Mouse (Mus musculus) thymus, adult 2 months (tissue): Measurements from ENCODE around the gene Des. TPM values are rescaled to one million over a fixed set of nuclear protein-coding genes. Genes with fewer than 3 reads are reported as not detected.

Experiments
- DNase-seq: peaks from one replicate; pipeline ENCODE4 v3.0.0; 2021
- H3K27ac ChIP-seq: fragments of 200-500 bp; 2 replicates; pipeline ENCODE4 v1.5.1; 2012; ENCODE audit warnings: low read length, control low read depth; ENCODE audit not compliant: control insufficient read depth, insufficient read depth
- H3K27me3 ChIP-seq: fragments of 200-500 bp; 2 replicates; pipeline ENCODE4 v1.6.1; 2012; ENCODE audit warnings: mild to moderate bottlenecking, low read length, moderate library complexity, mixed read lengths; ENCODE audit not compliant: control insufficient read depth, insufficient read depth
- H3K36me3 ChIP-seq: fragments of 200-500 bp; 2 replicates; pipeline ENCODE4 v1.6.1; 2012; ENCODE audit warnings: mild to moderate bottlenecking, low read length, moderate library complexity; ENCODE audit not compliant: control insufficient read depth, insufficient read depth
- H3K4me1 ChIP-seq: fragments of 200-500 bp; replicated peaks from 2 replicates; pipeline ENCODE4 v1.6.1; 2012; ENCODE audit warnings: low read length; ENCODE audit not compliant: control insufficient read depth, insufficient read depth
- H3K4me3 ChIP-seq: fragments of 200-500 bp; 2 replicates; pipeline ENCODE4 v1.5.1; 2012; ENCODE audit warnings: mild to moderate bottlenecking, low read length, control low read depth, moderate library complexity; ENCODE audit not compliant: control insufficient read depth, insufficient read depth
- CTCF ChIP-seq: fragments of 200-500 bp; IDR thresholded peaks from 2 replicates; pipeline ENCODE4 v1.5.1; 2012; ENCODE audit warnings: mild to moderate bottlenecking, control low read depth, low read length, moderate library complexity, borderline replicate concordance; ENCODE audit not compliant: control insufficient read depth, poor library complexity, insufficient read depth; ENCODE audit errors: extremely low read depth
- POLR2A ChIP-seq: fragments of 200-500 bp; IDR thresholded peaks from 2 replicates; pipeline ENCODE4 v1.6.1; 2012; ENCODE audit warnings: mild to moderate bottlenecking, low read length, control low read depth, moderate library complexity; ENCODE audit not compliant: control insufficient read depth, poor library complexity, insufficient read depth; ENCODE audit errors: extremely low read depth
- WGBS: fragments of 180-500 bp; shearing (Covaris S2); methylation state at CpG from one replicate; pipeline ENCODE4 v1.1.7; 2018; 5-methylcytosine and 5-hydroxymethylcytosine counted together
- polyA plus RNA-seq: library from polyadenylated mRNA; depleted of rRNA; stranded (reverse); fragments of >200 nt; gene quantifications from 2 replicates; pipeline ENCODE4 v1.2.3, GENCODE M21; 2012

Des gene
- polyA plus RNA-seq, 1 experiment, result 31.6 TPM

- Histone ChIP-seq H3K4me3 (no peak overlapping the region), H3K27ac (no peak overlapping the region), H3K4me1 (no peaks in the 10 kb centered on the region), H3K36me3 (no peaks in the 10 kb centered on the region), H3K27me3 (no peaks in the 10 kb centered on the region)
- TF ChIP-seq POLR2A (no peak), CTCF (no peak)
- 39% methylated on average over 11 of the region's 11 CpGs for WGBS
- no peak for DNase-seq
Measured at GRCm38 (mm10) chr1:75338091-75338694, 21.9 kb upstream of the Des start.

DNA sequence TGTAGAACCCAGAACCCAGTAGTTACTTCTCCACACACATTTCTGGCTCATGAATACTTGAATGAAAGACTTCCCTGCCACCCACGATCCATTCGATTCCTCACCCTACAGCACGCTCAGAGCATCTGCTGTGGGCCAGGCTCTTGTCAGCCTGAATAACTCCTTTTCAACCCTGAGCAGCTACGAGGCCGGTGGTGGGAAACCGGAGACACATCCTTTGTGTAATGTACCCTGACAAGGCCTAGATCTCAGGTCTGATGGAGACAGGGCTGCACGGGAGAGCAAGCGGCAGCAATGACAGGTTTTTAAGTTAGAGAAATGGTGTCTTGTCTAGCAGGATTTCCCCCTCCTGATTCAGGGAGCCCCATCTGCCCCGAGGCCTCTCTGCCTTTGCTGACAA lies 20.8 kb upstream of the Des start:
- 86% methylated on average over 9 of the region's 9 CpGs for WGBS
- H3K27ac ChIP-seq, result no peak overlapping the region
- TF ChIP-seq CTCF (no peak), POLR2A (no peak)
- no peak for DNase-seq
- no peaks in the 10 kb centered on the region for H3K27me3 ChIP-seq
- no peak overlapping the region for H3K4me3 ChIP-seq
- H3K4me1 ChIP-seq, result no peaks in the 10 kb centered on the region
- H3K36me3 ChIP-seq, result no peaks in the 10 kb centered on the region

GRCm38 (mm10) chr1:75340519-75340918 lies 19.6 kb upstream of the Des start:
- no peaks in the 10 kb centered on the region for H3K4me1 ChIP-seq
- DNase-seq, result no peak
- no peaks in the 10 kb centered on the region for H3K27me3 ChIP-seq
- 94% methylated on average over 2 of the region's 2 CpGs for WGBS
- H3K36me3 ChIP-seq, result no peaks in the 10 kb centered on the region
- no peak overlapping the region for H3K4me3 ChIP-seq
- TF ChIP-seq POLR2A (no peak), CTCF (no peak)
- H3K27ac ChIP-seq, result no peak overlapping the region

GRCm38 (mm10) chr1:75342874-75343416 lies 17.2 kb upstream of the Des start:
- TF ChIP-seq POLR2A, result no peak
- H3K27ac ChIP-seq, result no peak overlapping the region
- WGBS, result 6% methylated on average over 8 of the region's 8 CpGs
- H3K27me3 ChIP-seq, result no peaks in the 10 kb centered on the region
- peak; percentile 30 for DNase-seq
- H3K4me1 ChIP-seq, result no peaks in the 10 kb centered on the region
- no peak overlapping the region for H3K4me3 ChIP-seq
- no peaks in the 10 kb centered on the region for H3K36me3 ChIP-seq

DNA sequence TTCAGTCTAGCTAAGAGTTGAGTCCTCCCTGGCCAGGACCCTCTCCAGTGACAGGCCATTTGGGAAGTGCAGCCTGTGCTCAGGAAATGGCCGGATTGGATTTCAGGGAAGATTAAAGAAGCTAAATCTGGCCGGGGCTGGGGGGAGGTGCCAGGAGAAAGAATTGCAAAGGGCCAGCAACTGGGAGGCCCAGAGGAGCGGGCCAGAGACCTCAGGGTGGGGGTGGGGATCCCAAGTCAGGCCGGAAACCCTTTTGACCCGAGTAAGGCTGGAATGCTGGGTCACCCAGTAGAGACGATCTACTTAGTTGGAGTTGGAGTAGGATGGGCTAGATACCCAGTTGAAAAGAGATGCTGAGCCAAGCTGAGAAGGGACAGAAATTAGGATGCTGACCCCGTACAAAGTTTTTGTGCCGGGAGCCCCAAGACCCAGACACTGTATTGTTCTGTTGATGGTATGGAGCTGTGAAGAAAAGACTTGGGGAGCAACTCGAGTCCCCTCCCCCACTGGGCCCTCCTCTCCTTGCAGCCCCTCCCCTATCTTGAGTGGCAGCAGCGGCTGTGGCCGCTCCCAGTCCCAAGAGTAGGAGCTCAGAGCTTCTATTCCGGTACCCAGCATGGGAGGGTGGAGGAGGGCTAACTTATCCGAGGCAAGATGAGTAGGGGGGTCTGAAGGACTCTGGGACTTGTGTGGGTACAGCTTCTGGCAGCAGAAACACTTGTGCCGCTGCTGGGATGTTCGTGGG lies 15.7 kb upstream of the Des start:
- Histone ChIP-seq H3K4me1 (no peaks in the 10 kb centered on the region), H3K4me3 (no peak overlapping the region), H3K27me3 (no peaks in the 10 kb centered on the region), H3K36me3 (no peaks in the 10 kb centered on the region), H3K27ac (no peak overlapping the region)
- WGBS, result 46% methylated on average over 15 of the region's 15 CpGs
- DNase-seq, result no peak
- TF ChIP-seq CTCF (no peak), POLR2A (no peak)

GRCm38 (mm10) chr1:75345036-75345935 lies 14.8 kb upstream of the Des start:
- H3K27ac ChIP-seq, result no peak overlapping the region; the same call in 1 of the 2 replicates
- TF ChIP-seq CTCF (no peak), POLR2A (no peak)
- WGBS, result 71% methylated on average over 20 of the region's 20 CpGs

GRCm38 (mm10) chr1:75347279-75347678 lies 12.8 kb upstream of the Des start:
- WGBS, result 85% methylated on average over 5 of the region's 5 CpGs
- TF ChIP-seq CTCF (no peak), POLR2A (no peak)
- H3K27ac ChIP-seq, result no peak overlapping the region

More at GRCm38 (mm10) chr1:75345036-75345935, 14.8 kb upstream of the Des start:
- Histone ChIP-seq H3K27me3 (no peaks in the 10 kb centered on the region), H3K4me3 (no peak overlapping the region), H3K36me3 (no peaks in the 10 kb centered on the region), H3K4me1 (no peaks in the 10 kb centered on the region)
- DNase-seq, result no peak

More at GRCm38 (mm10) chr1:75347279-75347678, 12.8 kb upstream of the Des start:
- DNase-seq, result no peak
- Histone ChIP-seq H3K4me3 (no peak overlapping the region), H3K4me1 (no peaks in the 10 kb centered on the region), H3K27me3 (no peaks in the 10 kb centered on the region), H3K36me3 (no peaks in the 10 kb centered on the region)
